Mouse (Mus musculus): ENCODE measurements at regions not wholly inside any gene's neighbourhood (a gene's known extent, or its start where the extent isn't known, plus 50 kb on each side); places are given as distances from the start of the nearest gene placed in this dataset.
A peak's percentile ranks its signal among the peaks of the same experiment; 100 is the strongest.

DNA sequence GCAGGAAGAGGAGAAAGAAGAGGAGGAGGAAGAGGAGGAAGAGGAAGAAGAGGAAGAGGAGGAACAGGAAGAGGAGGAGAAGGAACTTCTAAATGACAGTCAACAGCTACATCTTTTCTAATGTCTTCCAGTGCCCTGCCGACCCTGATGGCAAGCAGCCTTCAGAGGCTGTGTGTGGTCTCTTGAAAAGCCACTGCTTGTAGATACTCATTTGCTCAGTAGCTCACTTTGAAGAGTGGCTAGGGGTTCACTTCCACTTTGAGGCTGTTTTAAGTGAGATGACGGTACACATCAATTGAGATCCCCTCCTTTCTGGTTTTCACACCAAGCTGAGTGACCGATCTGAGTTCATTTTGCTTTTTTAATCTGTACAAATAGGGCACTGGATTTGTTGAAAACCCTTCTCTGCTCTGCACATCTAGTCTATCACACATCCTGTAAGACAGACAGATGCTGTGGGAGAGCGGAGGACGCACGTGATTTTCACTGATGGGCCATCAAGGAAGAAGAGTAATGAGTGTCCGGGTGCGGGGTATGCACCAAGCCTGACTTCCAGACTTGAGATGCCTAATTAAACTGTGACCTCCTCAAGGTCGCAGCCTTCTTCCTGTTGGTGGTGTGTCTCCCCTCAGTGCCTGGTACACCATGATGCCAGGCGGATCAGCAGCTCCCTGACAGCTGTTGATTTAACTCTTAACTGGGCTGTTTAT is 239.0 kb downstream of the Mtx2 start:
- DNase-seq = no peak

DNA sequence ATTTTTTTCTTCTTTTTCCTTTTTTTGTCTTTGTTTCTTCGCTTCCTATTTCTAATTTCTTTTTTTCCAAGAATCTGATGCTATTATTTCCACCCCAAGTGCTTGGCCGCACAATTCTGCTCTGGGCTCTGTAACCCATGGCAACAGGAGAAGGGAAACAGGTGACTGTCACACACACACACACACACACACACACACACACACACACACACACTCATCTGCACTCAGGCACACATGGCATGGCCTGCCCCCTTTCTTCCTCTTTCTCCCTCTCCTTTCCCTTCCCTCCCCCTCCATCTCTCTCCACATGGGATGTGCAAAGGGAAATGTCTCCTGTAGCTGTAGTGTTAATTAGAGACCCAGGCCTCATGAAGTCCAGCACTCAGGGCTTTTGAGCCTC is 239.7 kb downstream of the Mtx2 start:
- no peak for DNase-seq

DNA sequence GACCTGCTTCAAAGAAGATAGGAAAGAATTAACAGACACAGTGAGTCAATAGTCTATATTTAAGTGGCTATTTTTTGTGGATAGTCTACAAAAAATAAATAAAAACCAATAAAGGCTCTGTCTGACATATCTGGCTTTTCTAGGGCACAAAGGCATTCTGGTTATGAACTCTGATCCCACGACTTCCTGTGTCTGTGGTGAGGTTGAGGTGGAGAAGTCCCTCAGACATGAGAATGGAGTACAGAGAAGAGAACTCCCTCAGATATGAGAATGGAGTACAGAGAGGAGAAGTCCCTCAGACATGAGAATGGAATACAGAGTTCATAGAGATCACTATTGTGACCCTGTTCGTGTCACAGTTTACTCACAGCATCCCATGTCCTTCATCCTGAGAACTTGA is 243.7 kb downstream of the Mtx2 start:
- no peak for DNase-seq

DNA sequence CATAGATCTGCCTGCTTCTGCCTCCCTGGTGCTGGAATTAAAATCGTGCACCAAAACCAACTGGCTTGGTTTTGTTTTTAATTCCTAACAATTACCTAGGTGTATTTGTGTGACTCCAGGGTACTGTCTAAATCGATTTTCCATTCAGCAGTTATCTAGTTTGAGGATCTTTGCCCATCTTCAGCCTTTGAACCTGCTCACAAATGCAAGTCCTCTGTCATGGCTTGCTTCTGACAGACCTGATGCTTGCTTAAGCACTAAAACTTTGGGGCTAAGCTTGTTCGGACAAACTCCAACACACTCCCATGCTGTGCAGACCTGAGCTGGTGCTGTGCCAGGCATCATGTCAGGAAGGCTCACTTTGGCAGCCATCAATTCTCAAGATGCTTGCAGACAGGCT is 246.4 kb downstream of the Mtx2 start:
- DNase-seq = peak; percentile 32

DNA sequence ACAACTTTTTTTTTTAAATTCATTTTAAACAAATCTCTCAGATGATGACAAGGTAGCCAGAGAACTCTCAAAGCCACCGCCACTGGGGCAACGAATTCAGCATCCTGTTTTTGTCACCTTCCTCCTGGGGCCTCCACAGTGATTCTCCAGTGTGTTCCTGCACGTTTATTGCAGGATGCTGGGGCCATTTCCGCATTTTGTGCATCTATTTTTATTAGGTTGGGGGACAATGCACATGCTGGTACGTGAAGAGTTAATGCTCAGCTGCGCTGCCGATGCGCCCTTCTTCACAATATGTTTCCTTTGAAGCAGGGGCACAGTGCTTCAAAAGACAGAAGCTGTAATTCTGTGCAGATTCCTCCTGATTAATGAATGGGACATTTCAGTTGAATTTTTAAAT is 246.9 kb downstream of the Mtx2 start:
- peak; percentile 48 for DNase-seq

DNA sequence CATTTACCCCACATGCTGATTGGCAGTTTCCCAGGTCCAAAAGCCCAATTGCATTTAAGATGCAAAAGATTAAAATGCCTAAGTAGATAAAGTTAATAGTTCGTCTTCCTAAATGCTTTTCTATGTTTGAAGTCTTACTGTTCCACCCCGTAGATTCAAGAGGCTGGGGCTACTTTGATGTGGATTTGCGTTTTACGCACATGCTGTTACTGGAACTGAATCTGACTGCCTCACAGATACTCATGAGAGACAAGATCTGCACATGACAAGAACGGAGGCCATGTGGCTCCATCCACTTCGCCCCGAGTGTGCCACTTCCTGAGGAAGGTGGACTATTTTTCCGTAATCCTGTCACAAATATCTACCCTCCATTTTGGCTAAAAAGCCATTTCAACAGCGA is 247.6 kb downstream of the Mtx2 start:
- peak; percentile 59 for DNase-seq

DNA sequence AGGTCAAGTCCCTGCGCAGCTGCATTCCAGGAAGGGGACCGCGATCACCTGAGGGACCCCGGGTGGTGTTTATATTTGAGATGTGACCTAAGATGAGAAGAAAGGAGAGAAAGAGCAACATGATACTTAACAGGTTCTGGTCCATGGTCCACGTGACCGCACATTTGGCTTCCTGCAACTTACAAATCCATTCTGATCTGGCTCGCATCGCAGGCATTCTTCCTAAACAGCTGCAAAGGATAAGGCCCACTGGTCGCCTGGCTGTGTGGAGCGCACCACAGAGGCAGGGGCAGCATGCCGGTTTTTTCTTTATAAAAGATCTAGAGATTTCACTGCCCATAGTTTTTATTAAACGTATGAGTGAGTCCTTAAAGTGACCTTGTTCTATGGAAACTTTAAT is 261.6 kb downstream of the Mtx2 start:
- no peak for DNase-seq

DNA sequence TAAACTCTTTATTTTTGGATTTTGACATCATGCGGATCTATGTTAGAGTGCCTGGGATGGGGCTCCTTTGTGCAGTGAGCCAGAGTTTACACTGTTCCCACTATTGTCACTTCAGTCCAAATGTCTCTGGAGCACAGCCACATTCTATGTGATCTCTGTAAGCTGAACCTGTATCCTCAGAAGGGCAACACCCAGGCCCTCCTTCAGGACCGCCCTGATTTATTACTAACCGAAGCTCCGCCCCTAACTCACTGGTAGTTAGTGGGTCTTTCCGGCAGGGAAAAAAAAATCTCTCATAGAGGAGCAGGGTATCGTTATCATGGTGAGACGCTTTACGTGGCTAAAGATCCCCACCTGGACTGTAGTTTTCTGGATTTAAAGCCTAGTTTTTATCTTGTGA is 263.6 kb downstream of the Mtx2 start:
- DNase-seq = no peak

DNA sequence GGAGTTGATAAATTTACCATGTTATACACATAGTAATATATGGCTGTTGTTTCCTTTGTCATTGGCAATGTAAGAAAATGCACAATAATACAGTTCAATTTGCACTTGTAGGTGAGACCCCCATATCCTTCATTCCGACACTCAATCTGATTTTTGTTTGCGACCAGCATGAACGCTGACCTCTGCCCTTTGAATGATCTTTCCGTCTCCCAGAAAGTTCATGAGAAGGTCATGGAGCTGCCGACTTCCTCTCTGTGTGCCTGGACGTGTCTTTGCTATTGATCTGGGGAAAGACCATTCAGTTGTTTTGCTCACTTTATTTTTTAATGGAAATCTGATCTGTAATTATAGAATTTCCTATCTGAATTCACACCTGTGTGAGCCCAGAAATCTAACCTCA is 264.0 kb downstream of the Mtx2 start:
- no peak for DNase-seq

DNA sequence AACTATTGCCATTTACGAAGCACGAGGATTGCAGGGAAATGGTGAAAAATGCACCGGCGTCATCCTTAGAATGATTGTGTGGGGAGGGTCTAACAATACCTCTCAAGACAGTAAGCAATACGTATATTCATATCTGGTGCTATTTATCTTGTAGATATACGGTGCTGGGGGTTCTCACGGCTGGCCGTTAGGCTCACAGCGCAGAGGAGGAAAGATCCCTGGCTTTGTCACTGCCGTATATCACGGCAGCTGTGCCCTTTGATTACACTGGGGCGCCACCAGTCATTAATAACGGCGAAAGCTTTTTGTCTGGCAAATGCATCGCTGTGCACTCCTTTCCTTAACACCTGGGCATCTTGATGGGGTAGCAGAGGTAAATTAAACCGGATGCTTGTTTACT is 264.8 kb downstream of the Mtx2 start:
- DNase-seq = no peak

DNA sequence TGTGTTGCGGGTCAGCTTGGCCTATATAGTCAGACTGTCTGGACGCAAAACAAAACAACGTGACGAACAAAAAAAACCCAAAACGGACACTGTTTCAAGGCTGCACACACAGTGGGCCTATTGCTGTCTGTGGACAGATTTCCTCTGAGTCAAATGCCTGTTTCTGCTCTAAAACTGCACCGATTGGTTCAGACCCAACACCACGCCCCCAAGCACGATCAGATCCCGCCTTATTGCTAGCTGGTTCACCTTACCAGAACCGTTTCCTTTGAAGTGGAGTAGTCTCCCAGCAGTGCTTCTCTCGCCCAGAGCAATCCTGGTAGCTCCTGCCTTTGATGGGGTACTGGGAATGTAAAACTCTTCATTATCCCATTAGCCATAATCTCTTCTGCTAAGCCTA is 275.9 kb downstream of the Mtx2 start:
- peak; percentile 66 for DNase-seq

DNA sequence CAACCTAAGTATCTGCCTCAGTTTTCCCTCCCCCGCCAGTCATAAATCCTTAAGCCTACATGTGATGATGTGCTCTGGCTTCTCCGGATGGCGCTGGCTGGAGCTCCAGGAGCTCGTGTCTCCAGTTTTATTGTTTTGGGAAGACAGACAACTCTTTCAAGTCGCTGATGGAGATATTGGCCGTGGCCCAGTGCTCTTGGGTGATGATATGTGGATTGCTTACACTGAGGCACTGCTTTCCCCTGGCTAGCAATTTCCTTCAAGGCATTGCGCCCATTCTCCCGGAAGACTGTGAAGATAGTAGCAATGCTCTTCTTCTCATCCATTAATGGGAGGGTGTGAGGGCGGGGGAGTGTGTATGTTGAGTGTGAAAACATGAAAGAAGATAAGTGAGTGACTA is 287.1 kb downstream of the Mtx2 start:
- DNase-seq = no peak

DNA sequence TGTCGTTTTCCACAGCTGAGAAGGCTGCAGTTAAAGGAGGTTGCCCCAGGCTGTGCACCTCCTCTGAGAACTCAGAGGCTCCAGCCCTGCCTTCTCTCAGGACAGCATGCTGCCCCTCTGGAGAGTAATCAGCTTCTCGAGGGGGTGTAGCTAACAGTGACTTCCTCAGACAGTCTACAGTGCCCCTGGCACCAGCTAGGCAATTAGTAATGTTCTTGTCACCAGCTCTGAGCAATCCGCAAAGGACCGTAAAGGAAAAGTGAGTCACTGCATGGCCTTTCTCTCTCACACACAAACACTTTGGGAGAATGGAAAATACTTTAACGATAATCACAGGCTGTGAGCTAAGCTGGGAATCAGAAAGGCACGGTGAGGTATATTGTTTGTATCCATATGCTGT is 288.8 kb downstream of the Mtx2 start:
- no peak for DNase-seq

DNA sequence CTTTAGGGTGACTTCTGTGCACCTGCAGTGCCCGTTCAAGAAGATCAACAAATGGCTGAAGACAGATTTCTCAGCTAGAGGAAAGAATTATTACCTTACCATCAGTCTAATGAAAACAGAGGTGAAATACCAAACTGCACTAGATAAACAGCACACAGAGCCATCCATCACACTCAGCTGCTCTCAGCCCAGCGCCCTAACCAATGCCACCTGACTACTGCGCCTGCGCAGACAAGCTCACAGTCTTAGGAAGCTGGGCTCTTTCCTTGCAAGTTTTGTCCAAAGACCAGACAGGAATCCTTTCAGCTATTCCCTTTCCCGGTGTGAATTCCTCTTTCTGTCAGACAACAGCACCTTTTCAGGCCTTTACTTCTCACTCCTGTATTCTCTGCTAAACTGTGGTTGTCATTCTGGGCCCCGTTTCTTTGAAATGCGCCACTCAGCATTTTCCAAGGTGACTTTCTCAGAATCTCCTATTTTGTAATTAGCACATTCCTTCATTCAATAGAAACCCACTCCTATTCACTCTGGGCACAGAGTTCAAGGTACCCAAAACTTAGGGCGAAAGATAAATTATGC is 292.8 kb downstream of the Mtx2 start:
- no peak for DNase-seq

DNA sequence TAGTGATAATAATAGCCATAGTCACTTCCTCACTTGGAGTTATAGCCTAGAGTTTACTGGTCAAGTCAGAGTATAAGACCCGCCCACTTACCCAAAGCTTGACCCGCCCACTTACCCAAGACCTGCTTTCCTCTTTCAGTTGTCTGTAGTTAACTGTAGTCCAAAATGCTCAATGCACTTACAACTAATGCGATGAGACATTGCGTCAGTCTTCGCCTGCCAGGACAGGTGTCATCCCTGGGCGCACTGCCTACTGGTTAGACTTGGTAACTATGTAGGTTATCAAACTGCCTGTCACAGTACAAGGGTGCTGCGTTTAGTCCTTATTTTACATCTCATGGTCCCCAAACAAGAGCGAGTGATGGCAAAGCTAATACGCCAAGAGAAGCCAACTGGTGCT is 294.0 kb downstream of the Mtx2 start:
- no peak for DNase-seq

DNA sequence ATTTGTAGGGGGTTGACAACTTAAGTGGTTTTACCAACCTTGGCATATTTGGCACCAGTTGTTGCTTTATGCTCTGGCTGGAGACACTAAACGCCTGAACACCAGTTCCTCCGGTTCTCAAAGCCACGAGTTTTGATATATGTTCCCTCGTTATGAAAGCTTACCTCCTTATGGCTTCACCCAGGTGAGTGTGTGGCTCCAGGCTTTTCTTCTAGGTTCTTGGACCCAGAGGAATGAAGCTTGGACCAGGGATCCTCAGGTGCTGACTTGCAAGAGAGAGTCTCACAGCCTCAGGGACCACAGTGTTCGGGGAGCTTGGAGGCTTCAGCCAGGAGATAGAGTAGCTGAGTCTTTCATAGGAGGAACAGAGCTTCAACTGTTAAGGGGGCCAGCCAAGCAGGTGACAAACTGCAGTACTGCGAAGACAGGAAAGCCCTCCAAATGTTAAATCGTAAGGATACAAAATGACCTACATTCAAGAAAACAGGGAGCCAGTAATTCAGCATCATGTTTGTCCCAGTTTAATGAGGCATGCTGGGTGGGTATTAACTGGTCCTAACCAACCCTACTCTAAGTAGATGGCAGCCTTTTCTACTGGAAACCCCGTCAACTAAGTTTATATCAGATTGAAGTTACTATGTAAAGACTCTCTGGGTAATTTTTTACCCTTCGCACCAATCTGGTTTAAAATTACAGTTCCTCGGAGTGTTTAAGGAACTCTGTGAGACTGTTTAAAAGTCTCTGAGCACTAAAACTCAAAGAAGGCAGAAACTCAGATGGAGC is 307.9 kb downstream of the Mtx2 start:
- DNase-seq = no peak

DNA sequence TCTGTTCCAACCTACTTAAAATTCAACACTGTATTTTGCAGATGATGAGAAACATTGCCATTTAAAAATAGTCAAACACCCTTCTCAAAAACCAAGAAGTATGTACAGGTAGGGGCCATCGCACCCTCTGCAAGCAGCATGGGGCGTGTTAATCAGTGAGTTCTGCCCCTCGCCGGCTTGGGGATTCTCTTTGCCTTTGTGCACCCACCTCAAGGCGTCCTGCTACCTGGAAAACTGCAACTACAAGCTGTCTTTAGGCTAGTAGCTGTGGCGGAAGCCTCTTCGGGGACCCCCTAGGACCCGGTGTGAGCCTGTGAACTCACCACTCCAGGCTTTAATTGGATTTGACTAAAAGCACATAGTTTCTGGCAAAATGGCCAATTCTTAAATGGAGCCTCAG is 311.0 kb downstream of the Mtx2 start:
- DNase-seq = no peak

DNA sequence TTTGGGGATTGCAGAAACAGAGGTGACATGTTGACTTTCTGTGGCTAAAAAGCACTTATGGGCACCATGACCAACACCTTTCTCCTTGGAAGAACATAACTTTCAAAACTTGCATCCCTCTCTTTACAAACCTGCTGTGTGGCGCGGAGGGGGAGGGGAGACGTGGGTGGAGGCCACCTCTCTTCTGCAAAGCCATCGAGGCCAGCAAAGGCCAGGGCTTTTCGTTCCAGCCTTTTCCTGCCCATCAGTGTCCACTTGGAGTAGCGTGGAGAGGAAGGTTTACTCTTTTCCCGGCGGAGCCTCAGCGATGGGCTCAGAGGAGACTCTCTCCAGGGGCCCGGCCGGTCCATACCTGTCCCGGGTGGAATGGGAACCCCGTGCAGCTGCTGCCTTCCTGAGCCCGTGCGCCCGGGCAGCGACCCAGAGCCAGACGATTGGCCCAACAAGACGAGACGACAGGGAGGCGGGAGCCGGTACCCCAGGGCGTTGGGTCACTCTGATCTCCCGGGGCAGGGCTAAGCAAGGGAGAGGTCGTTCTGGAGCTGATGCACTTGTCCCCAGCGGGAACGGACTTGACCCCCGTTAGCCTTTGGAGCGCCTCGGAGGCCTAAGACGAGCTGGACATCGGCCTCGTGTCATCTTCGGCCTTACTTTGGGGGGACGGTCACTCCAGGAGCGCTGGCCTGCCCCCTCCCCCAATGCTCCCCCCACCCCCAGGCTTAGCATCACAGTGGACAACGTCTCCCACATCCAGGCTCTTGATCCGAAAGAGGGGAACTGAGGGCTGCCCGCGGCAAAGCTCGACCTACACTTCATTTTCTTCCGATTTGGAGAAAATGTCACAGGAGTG is 311.8 kb downstream of the Mtx2 start:
- peak; percentile 34 for DNase-seq

DNA sequence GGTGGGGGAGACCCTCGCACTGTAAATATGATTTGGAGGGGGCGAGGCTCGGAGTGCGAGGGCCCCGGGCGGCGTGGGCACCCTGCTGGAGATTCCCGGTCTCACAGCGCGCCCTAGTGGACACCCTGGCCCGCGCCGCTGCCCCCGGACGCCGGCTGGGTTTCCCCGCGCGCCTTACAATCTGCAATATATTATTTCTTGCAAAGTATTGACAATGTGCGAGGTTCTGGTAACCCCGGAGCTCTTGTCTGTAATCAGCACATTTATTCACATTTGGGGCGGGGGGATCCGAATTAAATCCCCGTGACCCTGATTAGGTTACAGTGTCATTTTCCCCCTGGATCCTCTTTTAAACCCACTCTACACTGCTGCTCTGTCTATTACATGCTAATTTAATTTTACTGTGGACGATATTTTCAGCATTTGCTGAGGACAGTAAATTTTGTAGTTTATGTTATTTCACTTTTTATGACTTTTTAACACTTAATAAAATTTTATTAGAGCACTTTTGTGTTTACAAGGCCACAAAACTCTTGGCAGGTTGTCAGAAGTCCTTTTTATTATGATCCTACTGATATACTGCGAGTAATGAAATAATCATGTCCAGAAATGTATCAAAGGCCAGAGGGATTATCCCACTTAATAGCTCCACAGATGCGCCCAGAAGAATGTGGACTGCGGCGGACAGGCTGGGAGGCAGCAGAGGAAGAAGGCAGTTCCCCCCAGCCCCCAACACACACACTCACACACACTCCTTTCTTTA is 312.6 kb downstream of the Mtx2 start:
- DNase-seq = peak; percentile 93

DNA sequence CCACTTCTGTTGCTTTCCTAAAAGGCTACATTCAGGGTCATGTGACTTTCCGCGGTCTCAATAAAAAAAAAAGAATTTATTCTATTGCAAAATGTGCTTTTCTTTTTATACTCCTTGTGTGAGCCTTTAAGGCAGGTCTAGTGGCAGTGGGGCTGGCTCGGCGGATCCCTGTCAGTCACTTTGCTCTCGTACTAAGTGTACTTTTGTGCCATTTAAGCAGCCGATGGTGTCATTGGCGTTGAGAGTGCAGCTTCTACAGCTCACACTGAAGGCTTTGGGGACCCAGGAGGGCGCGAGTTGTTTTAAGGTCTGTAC is 313.1 kb downstream of the Mtx2 start:
- DNase-seq = no peak

DNA sequence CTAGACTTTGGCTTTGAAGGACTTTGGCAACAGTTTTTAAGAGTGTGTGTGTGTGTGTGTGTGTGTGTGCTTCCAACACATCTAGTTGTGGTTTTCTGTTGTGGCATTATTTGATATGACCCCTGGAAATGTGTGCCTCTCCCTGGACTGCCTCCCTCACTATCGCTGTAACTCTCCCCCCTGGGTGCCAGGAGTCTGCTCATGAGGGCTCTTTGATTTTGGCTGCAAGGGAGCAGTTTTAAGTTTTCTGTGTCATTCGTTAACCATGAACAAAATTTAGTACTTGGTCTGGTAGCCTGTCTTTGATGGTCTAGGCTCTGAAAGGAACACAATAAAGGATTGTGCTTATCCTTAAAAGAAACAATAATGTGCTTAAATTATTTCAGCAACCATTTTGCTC is 313.9 kb downstream of the Mtx2 start:
- no peak for DNase-seq

DNA sequence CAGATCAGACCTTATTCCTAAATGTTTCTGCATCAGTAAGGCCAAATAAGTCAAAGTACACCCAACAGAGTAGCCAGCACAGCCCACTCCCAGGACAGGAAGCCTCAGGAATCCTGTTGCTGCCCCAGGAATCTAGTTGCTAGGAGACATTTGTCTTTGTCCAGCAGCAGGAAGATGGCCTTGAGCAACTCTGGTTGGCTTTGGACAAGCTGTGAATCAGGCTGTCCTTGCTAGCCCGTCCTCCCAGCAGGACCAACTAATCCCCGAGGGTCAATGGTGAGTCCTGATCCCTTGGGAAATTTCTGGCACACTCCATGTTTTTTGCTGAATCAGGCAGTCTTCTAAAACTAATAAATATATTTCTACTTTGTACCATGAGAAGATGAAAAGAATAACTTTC is 317.1 kb downstream of the Mtx2 start:
- no peak for DNase-seq

DNA sequence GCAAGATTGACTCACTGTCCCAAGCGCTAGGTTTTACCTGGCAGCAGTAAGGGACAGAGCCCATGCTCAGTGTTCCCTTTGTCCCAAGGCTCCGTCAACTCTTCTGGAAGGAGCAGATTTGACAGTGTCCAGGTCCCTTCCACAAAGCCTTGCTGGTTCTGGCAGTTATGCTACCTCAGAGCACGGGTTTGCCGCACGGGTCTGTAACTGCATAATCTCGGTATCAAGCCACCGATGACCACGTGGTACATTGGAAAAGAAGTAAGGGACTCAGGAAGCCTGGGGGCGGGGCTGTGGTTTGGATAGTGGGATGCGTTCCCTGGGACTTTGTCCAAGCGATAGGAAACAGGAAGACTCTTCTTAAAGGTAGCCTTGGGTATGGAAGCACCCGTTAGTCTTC is 319.3 kb downstream of the Mtx2 start:
- DNase-seq = no peak

Data from thymus, postnatal 4 days (tissue).